Mouse (Mus musculus) lung, embryonic 16.5 days (tissue): ENCODE data around the gene Ino80b. TPM values are rescaled to one million over a fixed set of nuclear protein-coding genes. Genes with fewer than 3 reads are reported as not detected.
"Not testable (repeated sequence)": the region's sequence is repeated elsewhere in the genome, so short reads cannot be mapped to it uniquely, and the experiment has no call there.

Source experiments
- ATAC-seq: fragments of 200-750 bp; cut with Nextera tagmentation; 2 replicates; pipeline ENCODE4 v1.8.0; 2017; ENCODE audit warnings: low read depth, mild to moderate bottlenecking, moderate library complexity
- H3K27ac ChIP-seq: fragments of 300-500 bp; sonication (generic); 2 replicates; pipeline ENCODE4 v1.5.1; 2014; ENCODE audit warnings: mild to moderate bottlenecking, control low read depth, low read length
- H3K27me3 ChIP-seq: fragments of 300-500 bp; sonication (generic); 2 replicates; pipeline ENCODE4 v1.6.1; 2014; ENCODE audit warnings: low read depth, low read length, mixed read lengths; ENCODE audit not compliant: control insufficient read depth, insufficient read depth
- H3K36me3 ChIP-seq: fragments of 300-500 bp; sonication (generic); 2 replicates; pipeline ENCODE4 v1.6.1; 2014; ENCODE audit warnings: low read length; ENCODE audit not compliant: control insufficient read depth, insufficient read depth
- H3K4me1 ChIP-seq: fragments of 300-500 bp; sonication (generic); replicated peaks from 2 replicates; pipeline ENCODE4 v1.6.1; 2014; ENCODE audit warnings: low read length, mixed read lengths; ENCODE audit not compliant: control insufficient read depth, insufficient read depth
- H3K4me2 ChIP-seq: fragments of 300-500 bp; sonication (generic); 2 replicates; pipeline ENCODE4 v1.6.1; 2014; ENCODE audit warnings: low read depth, low read length, control low read depth
- H3K4me3 ChIP-seq: fragments of 300-500 bp; sonication (generic); 2 replicates; pipeline ENCODE4 v1.5.1; 2014; ENCODE audit warnings: mild to moderate bottlenecking, low read length, control low read depth
- H3K9ac ChIP-seq: fragments of 300-500 bp; sonication (generic); 2 replicates; pipeline ENCODE4 v1.6.1; 2014; ENCODE audit warnings: low read length, control low read depth
- H3K9me3 ChIP-seq: fragments of 300-500 bp; sonication (generic); 2 replicates; pipeline ENCODE4 v1.6.1; 2016; ENCODE audit warnings: low read length; ENCODE audit not compliant: control insufficient read depth
- WGBS: fragments of 180-500 bp; shearing (Covaris S2); extraction: QIAGEN DNeasy Blood & Tissue Kit; methylation state at CpG from one replicate; pipeline ENCODE4 v1.1.7; 2014; 5-methylcytosine and 5-hydroxymethylcytosine counted together
- polyA plus RNA-seq: library from polyadenylated mRNA; unstranded; fragments of >200 nt; fragmentation: Nextera tagmentation; extraction: Ambion mirVana; gene quantifications from 2 replicates; pipeline ENCODE4 v1.2.1, GENCODE M21; 2015

The Ino80b gene
- polyA plus RNA-seq, 1 experiment from 2014 or later, result 14.5 TPM

DNA sequence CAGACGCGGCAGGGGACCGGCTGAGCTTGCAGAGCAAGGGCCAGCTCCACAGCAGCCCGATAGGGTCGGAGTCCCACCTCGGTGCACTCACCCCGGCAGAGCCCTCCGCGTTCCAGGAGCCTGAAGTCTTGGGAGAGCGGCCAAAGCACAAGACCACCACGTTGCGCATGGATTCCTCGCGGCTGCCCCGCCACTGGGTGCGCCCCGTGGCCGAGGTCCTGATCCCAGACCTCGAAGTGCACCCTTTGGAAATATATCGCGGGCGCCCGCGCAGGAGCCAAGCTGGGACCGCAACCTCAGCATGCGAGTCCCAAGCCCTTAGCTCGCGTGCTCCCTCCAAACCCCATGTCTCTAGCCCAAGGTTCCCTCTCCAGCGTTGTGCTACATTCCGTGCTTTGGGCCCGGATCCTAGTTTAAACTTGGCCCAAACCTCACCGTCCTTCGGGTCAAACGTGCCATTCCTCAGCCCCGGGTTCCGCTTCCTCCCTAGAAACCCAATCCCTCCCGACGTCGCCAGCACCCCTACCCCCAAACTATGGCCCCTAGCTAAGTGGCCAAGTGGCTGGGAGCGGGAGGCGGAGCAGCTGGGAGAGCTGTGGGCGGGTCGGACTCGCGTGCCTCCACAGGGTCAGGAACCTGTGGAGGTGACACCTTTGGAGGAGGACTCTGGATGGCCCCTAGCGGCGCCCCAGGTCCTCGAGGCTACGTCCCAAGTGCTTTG lies 36.9 kb upstream of the Ino80b start:
- no peaks in the 10 kb centered on the region for H3K9me3 ChIP-seq
- H3K4me2 ChIP-seq, result peak overlapping the region; percentile 87
- ATAC-seq, result peak; percentile 19; the same call in 1 of the 2 replicates
- peak overlapping the region; percentile 56 for H3K4me3 ChIP-seq
- no peaks in the 10 kb centered on the region for H3K36me3 ChIP-seq
- WGBS, result under 1% methylated on average over 42 of the region's 49 CpGs
- peak overlapping the region; percentile 66 for H3K9ac ChIP-seq
- peaks cover 22% of the 10 kb centered on the region for H3K27me3 ChIP-seq
- peaks cover 21% of the 10 kb centered on the region for H3K4me1 ChIP-seq
- H3K27ac ChIP-seq, result no peak overlapping the region

DNA sequence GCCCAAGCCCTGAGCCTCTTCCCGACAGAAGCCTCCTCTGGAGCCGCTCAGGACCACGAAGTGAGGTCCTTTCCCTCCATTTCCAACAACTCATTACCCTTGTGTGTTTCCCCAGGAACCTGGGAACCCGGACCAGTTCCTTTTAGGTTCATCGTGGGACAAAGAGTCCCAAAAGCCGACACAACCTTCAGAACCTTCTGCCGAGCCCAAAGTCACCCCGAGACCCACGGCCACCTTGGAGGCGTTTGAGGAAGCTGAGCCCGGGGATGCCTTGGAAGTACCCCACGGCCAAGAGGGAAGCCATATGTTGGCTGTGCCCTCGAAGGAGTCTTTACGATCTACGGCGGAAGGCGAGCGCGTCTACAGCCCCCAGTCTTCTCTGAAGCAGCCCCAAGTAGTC lies 36.2 kb upstream of the Ino80b start:
- Histone ChIP-seq H3K9me3 (no peaks in the 10 kb centered on the region), H3K27me3 (peaks cover 22% of the 10 kb centered on the region), H3K4me3 (peak overlapping the region; percentile 56), H3K36me3 (no peaks in the 10 kb centered on the region), H3K9ac (peak overlapping the region; percentile 66), H3K27ac (no peak overlapping the region), H3K4me1 (peaks cover 18% of the 10 kb centered on the region), H3K4me2 (peak overlapping the region; percentile 87)
- 9% methylated on average over 19 of the region's 19 CpGs for WGBS
- no peak for ATAC-seq

DNA sequence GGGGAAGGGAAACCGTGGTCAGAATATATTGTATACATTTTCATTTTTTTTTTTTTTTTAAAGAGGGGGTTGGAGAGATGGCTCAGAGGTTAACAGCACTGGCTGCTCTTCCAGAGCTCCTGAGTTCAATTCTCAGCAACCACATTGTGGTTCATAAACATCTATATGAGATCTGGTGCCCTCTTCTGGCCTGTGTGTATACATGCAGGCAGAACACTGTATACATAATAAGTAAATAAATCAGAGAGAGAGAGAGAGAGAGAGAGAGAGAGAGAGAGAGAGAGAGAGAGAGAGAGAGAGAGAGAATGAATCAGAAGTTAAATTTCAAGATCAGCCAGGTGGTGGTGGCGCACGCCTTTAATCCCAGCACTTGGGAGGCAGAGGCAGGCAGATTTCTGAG lies 34.2 kb upstream of the Ino80b start:
- H3K27ac ChIP-seq, H3K9me3 ChIP-seq, ATAC-seq, H3K4me2 ChIP-seq, H3K4me3 ChIP-seq, H3K36me3 ChIP-seq, H3K9ac ChIP-seq: not testable (repeated sequence)
- H3K27me3 ChIP-seq, result peaks cover 22% of the 10 kb centered on the region
- peaks cover 18% of the 10 kb centered on the region for H3K4me1 ChIP-seq
- 13% methylated on average over 3 of the region's 3 CpGs for WGBS

DNA sequence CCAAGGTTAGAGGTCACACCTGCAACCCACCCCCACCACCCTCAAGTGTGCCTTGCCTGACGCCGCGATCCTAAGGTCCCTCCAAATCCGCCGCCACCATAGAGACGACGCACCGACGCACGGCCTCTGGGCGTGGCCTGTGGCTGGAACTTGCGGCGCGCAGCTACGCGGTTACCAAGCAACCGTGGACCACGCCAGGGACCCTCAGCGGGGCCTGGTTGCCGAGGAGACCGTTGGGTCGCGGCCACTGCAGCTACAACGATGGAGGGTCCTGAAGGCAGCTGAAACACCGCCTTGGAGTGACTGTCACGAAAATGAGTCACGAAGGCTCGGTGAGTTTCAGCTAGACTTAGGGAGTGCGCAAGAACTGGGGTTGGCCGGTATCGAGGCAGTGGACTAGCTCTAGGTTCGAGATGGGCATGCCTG lies 31.0 kb upstream of the Ino80b start, which contains the start of the genes Wdr54 and 1700003E16Rik:
Gene Wdr54 (minus strand): TSS at position 139 of the 426 bp plus-strand sequence.
Gene 1700003E16Rik (plus strand): TSS at position 146 of the 426 bp plus-strand sequence.
- ATAC-seq, result peak; percentile 83
- H3K36me3 ChIP-seq, result peaks cover 6% of the 10 kb centered on the region; the same call in 1 of the 2 replicates
- peaks cover 7% of the 10 kb centered on the region for H3K27me3 ChIP-seq
- no peaks in the 10 kb centered on the region for H3K9me3 ChIP-seq
- peak within 1 kb of the TSS; percentile 56 for H3K4me3 ChIP-seq
- peak within 1 kb of the TSS; percentile 54 for H3K9ac ChIP-seq
- H3K4me2 ChIP-seq, result peak within 1 kb of the TSS; percentile 81
- H3K4me1 ChIP-seq, result peaks cover 8% of the 10 kb centered on the region
- WGBS, result 2% methylated on average over 32 of the region's 32 CpGs
- H3K27ac ChIP-seq, result no peak within 1 kb of the TSS

DNA sequence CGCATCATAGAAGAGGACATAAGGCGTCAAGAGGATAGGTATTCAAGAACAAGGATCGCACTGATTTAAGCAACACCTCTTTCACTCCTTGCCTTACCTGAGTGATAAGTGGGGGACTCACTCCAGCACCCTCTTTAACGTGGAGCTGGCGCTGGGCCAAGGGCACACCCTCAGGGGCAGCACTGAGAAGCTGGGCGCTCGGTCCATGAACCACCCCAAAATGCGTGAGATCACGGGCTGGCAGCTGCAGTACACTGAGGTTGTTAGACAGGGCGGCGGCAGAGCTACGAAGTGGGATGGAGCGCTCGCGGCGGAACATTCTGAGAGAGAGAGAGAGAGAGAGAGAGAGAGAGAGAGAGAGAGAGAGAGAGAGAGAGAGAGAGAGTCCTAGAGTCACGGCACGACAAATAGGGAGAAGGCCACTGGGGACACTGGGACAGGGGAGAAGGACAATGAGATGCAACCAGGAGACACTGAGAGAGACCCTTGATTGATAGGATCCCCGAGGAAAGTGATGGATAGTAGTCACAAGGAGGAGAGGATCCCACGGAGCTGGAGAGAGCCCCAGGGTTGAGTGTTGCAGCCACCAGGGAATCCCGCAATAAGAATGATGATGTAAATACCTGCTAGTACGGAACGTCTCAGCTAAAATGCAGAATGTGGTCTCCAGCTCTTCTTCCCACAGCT lies 30.5 kb upstream of the Ino80b start:
- 6% methylated on average over 23 of the region's 23 CpGs for WGBS

DNA sequence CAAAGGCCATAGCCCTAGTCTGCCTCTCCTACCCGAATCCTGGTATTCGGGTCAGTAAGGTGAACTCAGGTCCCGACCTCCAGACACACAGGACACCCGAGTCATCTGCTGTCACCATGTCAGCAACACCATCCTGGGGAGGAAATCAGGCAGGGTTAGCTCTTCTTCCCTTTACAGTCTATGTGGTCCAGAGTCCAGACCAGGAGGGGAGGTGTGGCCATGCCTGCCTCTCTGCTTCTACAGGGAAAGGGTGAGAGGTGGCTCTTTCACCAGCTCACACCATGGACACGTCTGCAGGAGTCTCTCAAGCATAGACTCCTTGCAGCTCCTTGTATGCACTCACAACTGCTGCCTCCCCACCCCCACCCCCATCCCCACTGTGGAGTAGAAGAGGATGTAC lies 28.3 kb upstream of the Ino80b start:
- no peak overlapping the region for H3K4me3 ChIP-seq
- no peaks in the 10 kb centered on the region for H3K9me3 ChIP-seq
- no peaks in the 10 kb centered on the region for H3K27me3 ChIP-seq
- no peak for ATAC-seq
- H3K27ac ChIP-seq, result no peak overlapping the region
- WGBS, result 62% methylated on average over 5 of the region's 5 CpGs
- no peak overlapping the region for H3K4me2 ChIP-seq
- peaks cover 8% of the 10 kb centered on the region for H3K4me1 ChIP-seq
- peaks cover 9% of the 10 kb centered on the region; the same call in 1 of the 2 replicates for H3K36me3 ChIP-seq
- H3K9ac ChIP-seq, result no peak overlapping the region

More for the DNA sequence above, 30.5 kb upstream of the Ino80b start:
- H3K4me1 ChIP-seq, result peaks cover 8% of the 10 kb centered on the region
- H3K36me3 ChIP-seq, result peaks cover 6% of the 10 kb centered on the region; the same call in 1 of the 2 replicates
- H3K27ac ChIP-seq, result no peak overlapping the region
- H3K27me3 ChIP-seq, result peaks cover under 1% of the 10 kb centered on the region
- H3K4me3 ChIP-seq, result peak overlapping the region; percentile 56
- peak; percentile 20; the same call in 1 of the 2 replicates for ATAC-seq
- H3K9me3 ChIP-seq, result no peaks in the 10 kb centered on the region
- peak overlapping the region; percentile 81 for H3K4me2 ChIP-seq
- H3K9ac ChIP-seq, result peak overlapping the region; percentile 54

DNA sequence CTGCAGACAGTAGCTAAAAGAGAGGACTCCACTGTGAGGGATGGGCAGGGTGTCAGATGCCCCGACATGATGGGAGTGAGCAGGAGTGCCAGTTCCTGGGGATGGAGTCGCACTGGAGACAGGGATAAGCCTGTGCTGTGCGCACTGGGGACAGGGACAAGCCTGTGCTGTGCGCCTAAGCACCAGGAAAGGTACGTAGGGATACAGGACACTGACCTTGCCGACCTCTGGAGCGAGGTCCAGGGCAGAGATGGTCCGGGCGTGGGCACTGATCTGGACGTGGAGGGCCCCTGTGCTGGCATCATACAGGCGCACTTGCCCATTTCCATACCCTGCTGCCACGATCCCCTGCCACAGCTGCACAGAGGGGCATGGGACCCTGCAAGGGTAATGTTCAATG lies 27.8 kb upstream of the Ino80b start:
- no peak for ATAC-seq

DNA sequence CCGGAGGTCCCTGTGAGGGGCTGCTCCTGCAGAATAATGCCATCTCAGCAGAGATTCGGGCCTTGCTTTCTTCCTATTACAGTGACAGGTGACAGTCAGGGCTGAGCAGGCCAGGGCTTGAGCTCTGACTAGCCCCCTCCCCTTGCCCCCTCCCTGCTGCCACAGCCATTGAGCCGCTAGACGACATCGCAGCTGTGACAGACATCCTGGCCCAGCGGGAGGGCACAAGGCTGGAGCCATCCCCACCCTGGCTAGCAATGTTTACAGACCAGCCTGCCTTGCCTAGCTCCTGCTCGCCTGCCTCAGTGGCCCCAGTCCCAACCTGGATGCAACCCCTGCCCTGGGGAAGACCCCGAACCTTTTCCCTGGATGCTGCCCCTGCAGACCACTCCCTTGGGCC lies 26.5 kb upstream of the Ino80b start:
- H3K9ac ChIP-seq, result no peak overlapping the region
- peaks cover 16% of the 10 kb centered on the region; the same call in 1 of the 2 replicates for H3K36me3 ChIP-seq
- WGBS, result 34% methylated on average over 8 of the region's 8 CpGs

More for the DNA sequence above, 27.8 kb upstream of the Ino80b start:
- Histone ChIP-seq H3K4me1 (peaks cover 8% of the 10 kb centered on the region), H3K27me3 (no peaks in the 10 kb centered on the region), H3K27ac (no peak overlapping the region), H3K9me3 (no peaks in the 10 kb centered on the region), H3K4me2 (no peak overlapping the region), H3K4me3 (no peak overlapping the region), H3K9ac (no peak overlapping the region), H3K36me3 (peaks cover 11% of the 10 kb centered on the region; the same call in 1 of the 2 replicates)
- WGBS, result 84% methylated on average over 12 of the region's 12 CpGs

DNA sequence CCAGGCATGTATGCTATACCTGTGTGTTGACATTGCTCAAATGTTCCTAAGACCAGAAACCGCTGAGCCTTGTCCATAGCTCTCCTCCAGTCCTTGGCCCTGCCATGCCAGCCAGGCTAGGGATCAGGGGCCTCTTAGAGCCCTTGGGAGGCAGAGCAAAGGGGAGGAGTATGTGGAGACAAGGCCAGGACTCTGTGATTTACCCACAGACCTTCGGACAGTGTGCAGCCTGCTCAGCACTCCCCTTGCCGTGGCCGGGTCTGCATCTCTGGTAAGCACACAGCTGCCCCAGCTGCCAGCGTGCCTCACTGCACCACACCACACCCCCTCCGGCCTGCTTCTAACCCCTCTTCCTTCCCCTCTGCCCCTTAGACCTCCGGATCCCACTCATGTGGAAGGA lies 22.0 kb upstream of the Ino80b start:
- Histone ChIP-seq H3K9ac (no peak overlapping the region), H3K4me2 (no peak overlapping the region), H3K27ac (no peak overlapping the region), H3K4me3 (no peak overlapping the region), H3K36me3 (peaks cover 16% of the 10 kb centered on the region), H3K9me3 (no peaks in the 10 kb centered on the region), H3K4me1 (peaks cover 3% of the 10 kb centered on the region), H3K27me3 (no peaks in the 10 kb centered on the region)
- no peak for ATAC-seq
- 49% methylated on average over 7 of the region's 7 CpGs for WGBS

More for the DNA sequence above, 26.5 kb upstream of the Ino80b start:
- Histone ChIP-seq H3K4me1 (peaks cover 8% of the 10 kb centered on the region), H3K27ac (no peak overlapping the region), H3K4me3 (no peak overlapping the region), H3K9me3 (no peaks in the 10 kb centered on the region), H3K27me3 (no peaks in the 10 kb centered on the region), H3K4me2 (no peak overlapping the region)
- no peak for ATAC-seq
